Mouse (Mus musculus): Measurements from ENCODE around the gene Tpgs1. TPM values are rescaled to one million over a fixed set of nuclear protein-coding genes. Genes with fewer than 3 reads are reported as not detected.

Tpgs1 gene
- polyA plus RNA-seq, 1 experiment: 11.3 TPM

DNA sequence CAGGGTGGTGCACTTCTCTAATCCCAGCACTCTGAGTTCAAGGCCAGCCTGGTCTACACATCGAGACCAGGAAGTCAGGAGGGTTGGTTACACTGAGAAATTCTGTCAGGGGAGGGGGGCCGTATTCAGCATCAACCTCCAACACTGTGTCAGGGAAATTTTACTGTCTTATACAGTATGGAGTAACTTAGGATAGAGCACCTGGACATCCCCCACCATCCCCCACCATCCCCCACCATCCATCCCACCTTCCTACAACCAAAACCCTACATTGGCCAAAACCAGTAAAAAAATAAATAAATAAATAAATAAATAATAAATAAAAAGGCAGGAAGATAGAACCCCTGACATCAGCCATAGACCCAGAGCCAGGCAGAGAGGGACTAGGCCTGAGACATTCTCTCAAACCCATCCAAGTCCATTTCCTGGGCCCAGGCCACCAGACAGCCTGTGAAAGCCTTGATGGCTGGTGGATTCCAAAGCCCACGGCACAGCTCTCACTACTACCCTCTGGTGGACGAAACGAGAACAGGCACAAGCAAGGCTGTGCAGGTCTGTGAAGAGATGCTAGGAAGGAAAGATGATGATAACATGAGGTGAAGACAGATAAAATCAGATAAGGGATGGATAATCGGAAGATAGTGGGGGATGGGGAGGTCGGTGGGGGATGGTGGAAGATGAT, 20.0 kb upstream of the Tpgs1 start:
- Histone ChIP-seq H3K9ac (ENCODE audit: low read depth, poor library complexity, severe bottlenecking) (no peak overlapping the region), H3K4me3 (ENCODE audit: low read depth, low read length) (no peak overlapping the region), H3K9me3 (replicated peaks; ENCODE audit: control insufficient read depth, insufficient read depth, low read length, poor library complexity, severe bottlenecking) (no peaks in the 10 kb centered on the region), H3K27ac (ENCODE audit: insufficient read depth, low read length) (no peak overlapping the region), H3K27me3 (ENCODE audit: control insufficient read depth, insufficient read depth, low read length, poor library complexity, severe bottlenecking) (no peaks in the 10 kb centered on the region), H3K4me1 (ENCODE audit: control insufficient read depth, insufficient read depth, low read length) (no peaks in the 10 kb centered on the region), H3K36me3 (ENCODE audit: control insufficient read depth, insufficient read depth, low read length, poor library complexity, severe bottlenecking) (no peaks in the 10 kb centered on the region)
- TF ChIP-seq POLR2A (IDR thresholded peaks at IDR 0.05; ENCODE audit: insufficient read depth, low read length) (no peak), EP300 (IDR thresholded peaks at IDR 0.05; ENCODE audit: insufficient read depth, low read depth, low read length) (no peak), CTCF (IDR thresholded peaks at IDR 0.05; ENCODE audit: low read depth, low read length) (peak; percentile 97)

DNA sequence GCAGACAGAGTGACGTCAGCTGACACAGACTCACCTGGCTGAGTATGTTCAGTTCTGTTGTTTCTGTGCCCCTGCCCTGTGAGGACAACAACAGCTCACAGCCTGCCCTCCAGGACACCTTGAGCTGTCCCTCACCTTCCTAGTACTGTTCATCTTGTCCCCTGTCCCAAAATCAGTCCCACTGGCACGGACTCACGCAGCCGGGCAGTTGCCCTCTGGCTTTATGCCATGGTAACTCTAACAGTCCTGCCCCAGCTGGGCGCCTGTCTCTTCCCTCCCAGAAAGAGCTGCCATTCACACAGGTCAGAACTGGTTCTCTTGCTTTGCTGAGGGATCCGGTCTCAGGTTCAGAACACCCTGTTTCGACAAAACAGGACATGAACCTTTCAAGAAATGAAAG, 16.4 kb upstream of the Tpgs1 start:
- no peaks in the 10 kb centered on the region for H3K36me3 ChIP-seq (ENCODE audit: control insufficient read depth, insufficient read depth, low read length, poor library complexity, severe bottlenecking)
- no peak overlapping the region for H3K9ac ChIP-seq (ENCODE audit: low read depth, poor library complexity, severe bottlenecking)
- no peak for TF ChIP-seq EP300 (IDR thresholded peaks at IDR 0.05; ENCODE audit: insufficient read depth, low read depth, low read length)
- H3K27me3 ChIP-seq (ENCODE audit: control insufficient read depth, insufficient read depth, low read length, poor library complexity, severe bottlenecking): no peaks in the 10 kb centered on the region
- no peaks in the 10 kb centered on the region for H3K9me3 ChIP-seq (replicated peaks; ENCODE audit: control insufficient read depth, insufficient read depth, low read length, poor library complexity, severe bottlenecking)
- no peak overlapping the region for H3K27ac ChIP-seq (ENCODE audit: insufficient read depth, low read length)
- H3K4me1 ChIP-seq (ENCODE audit: control insufficient read depth, insufficient read depth, low read length): no peaks in the 10 kb centered on the region
- H3K4me3 ChIP-seq (ENCODE audit: low read depth, low read length): no peak overlapping the region

DNA sequence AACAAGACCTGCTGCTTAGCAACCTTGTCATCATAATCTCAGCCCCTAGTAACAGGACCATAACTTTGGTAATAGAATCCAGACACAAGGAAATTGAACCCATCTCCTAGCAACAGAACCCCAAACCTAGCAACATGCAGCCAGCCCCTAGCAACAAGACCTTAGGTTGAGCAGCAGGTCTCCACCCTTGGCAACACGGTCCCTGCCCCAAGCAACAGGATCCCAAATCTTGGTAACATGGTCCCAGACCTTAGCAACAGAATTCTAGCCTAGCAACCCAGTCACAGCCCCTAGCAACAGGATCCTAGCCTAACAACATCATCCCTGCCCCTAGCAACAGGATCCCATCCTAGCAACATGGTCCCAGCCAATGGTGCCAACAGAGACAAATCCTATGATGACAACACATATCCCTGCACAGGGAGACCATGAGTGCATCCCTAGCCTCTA, 14.2 kb upstream of the Tpgs1 start:
- no peaks in the 10 kb centered on the region for H3K27me3 ChIP-seq (ENCODE audit: control insufficient read depth, insufficient read depth, low read length, poor library complexity, severe bottlenecking)
- H3K9me3 ChIP-seq (replicated peaks; ENCODE audit: control insufficient read depth, insufficient read depth, low read length, poor library complexity, severe bottlenecking): no peaks in the 10 kb centered on the region
- H3K4me1 ChIP-seq (ENCODE audit: control insufficient read depth, insufficient read depth, low read length): no peaks in the 10 kb centered on the region
- no peak overlapping the region for H3K27ac ChIP-seq (ENCODE audit: insufficient read depth, low read length)
- H3K36me3 ChIP-seq (ENCODE audit: control insufficient read depth, insufficient read depth, low read length, poor library complexity, severe bottlenecking): no peaks in the 10 kb centered on the region
- TF ChIP-seq EP300 (IDR thresholded peaks at IDR 0.05; ENCODE audit: insufficient read depth, low read depth, low read length) (no peak), CTCF (IDR thresholded peaks at IDR 0.05; ENCODE audit: low read depth, low read length) (no peak), POLR2A (IDR thresholded peaks at IDR 0.05; ENCODE audit: insufficient read depth, low read length) (no peak)
- no peak overlapping the region for H3K9ac ChIP-seq (ENCODE audit: low read depth, poor library complexity, severe bottlenecking)
- H3K4me3 ChIP-seq (ENCODE audit: low read depth, low read length): no peak overlapping the region

DNA sequence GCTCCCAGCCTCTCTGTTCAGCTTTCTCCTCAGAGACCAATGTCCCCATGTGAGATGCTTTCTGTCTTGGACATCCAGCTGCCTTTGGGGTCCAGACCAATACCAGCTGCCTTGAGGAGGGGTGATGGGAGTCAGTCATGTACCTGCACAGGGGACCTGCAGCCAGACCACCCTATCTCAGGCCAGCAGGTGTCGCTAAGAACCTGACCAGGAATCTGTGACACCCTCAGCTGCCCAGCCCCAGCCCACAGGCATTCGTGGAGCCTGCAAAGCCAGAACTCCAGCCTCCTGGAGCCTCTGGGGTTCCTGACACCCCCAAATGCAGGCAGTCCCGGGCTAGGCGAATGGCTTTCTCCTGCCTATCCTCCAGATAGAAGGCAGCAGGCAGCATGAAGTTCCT, 10.3 kb upstream of the Tpgs1 start:
- TF ChIP-seq POLR2A (IDR thresholded peaks at IDR 0.05; ENCODE audit: insufficient read depth, low read length) (no peak), EP300 (IDR thresholded peaks at IDR 0.05; ENCODE audit: insufficient read depth, low read depth, low read length) (no peak), CTCF (IDR thresholded peaks at IDR 0.05; ENCODE audit: low read depth, low read length) (peak; percentile 90)
- Histone ChIP-seq H3K4me3 (ENCODE audit: low read depth, low read length) (no peak overlapping the region), H3K4me1 (ENCODE audit: control insufficient read depth, insufficient read depth, low read length) (peaks cover 4% of the 10 kb centered on the region), H3K27ac (ENCODE audit: insufficient read depth, low read length) (no peak overlapping the region), H3K36me3 (ENCODE audit: control insufficient read depth, insufficient read depth, low read length, poor library complexity, severe bottlenecking) (no peaks in the 10 kb centered on the region), H3K27me3 (ENCODE audit: control insufficient read depth, insufficient read depth, low read length, poor library complexity, severe bottlenecking) (no peaks in the 10 kb centered on the region), H3K9ac (ENCODE audit: low read depth, poor library complexity, severe bottlenecking) (no peak overlapping the region), H3K9me3 (replicated peaks; ENCODE audit: control insufficient read depth, insufficient read depth, low read length, poor library complexity, severe bottlenecking) (no peaks in the 10 kb centered on the region)

DNA sequence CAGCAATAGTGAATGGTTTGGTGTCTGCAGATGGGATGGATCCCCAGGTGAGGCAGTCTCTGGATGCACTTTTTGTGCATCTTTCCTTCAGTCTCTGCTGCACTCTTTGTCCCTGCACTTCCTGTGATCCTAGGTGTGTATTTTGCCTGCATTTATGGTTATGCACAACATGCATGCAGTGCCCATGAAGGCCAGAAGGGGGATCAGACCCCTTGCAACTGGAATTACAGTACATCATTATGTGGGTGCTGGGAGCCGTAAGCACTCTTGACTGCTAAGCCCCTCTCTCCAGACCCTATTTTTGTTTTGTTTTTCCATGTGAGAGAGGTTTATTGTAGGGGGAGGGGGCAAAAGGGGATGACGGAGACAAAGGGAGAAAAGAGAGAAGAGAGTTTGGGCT, 8.9 kb upstream of the Tpgs1 start:
- H3K27ac ChIP-seq (ENCODE audit: insufficient read depth, low read length): no peak overlapping the region
- peaks cover 4% of the 10 kb centered on the region for H3K4me1 ChIP-seq (ENCODE audit: control insufficient read depth, insufficient read depth, low read length)
- no peaks in the 10 kb centered on the region for H3K9me3 ChIP-seq (replicated peaks; ENCODE audit: control insufficient read depth, insufficient read depth, low read length, poor library complexity, severe bottlenecking)
- H3K27me3 ChIP-seq (ENCODE audit: control insufficient read depth, insufficient read depth, low read length, poor library complexity, severe bottlenecking): no peaks in the 10 kb centered on the region
- H3K9ac ChIP-seq (ENCODE audit: low read depth, poor library complexity, severe bottlenecking): no peak overlapping the region
- TF ChIP-seq EP300 (IDR thresholded peaks at IDR 0.05; ENCODE audit: insufficient read depth, low read depth, low read length) (no peak), POLR2A (IDR thresholded peaks at IDR 0.05; ENCODE audit: insufficient read depth, low read length) (no peak), CTCF (IDR thresholded peaks at IDR 0.05; ENCODE audit: low read depth, low read length) (no peak)
- no peak overlapping the region for H3K4me3 ChIP-seq (ENCODE audit: low read depth, low read length)
- no peaks in the 10 kb centered on the region for H3K36me3 ChIP-seq (ENCODE audit: control insufficient read depth, insufficient read depth, low read length, poor library complexity, severe bottlenecking)

DNA sequence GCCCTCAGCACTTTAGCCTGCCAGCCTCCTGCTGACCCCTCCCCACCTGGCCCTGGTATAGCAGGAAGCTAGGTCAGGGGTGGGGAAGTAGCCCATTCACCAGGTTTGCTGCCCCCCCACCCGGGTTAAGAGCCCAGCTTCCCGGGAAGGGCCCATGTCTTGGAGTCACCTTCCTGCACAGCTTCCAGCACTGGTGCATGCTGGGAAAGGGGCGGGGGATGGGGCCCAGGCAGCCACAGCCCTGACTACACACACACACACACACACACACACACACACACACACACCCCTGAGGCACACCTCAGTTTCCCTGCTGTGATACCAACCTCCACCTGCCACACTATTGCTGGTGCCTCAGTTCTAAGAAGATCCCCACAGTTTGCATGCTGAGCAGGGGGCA, 7.3 kb upstream of the Tpgs1 start:
- H3K4me3 ChIP-seq (ENCODE audit: low read depth, low read length): peak overlapping the region; percentile 38
- H3K9ac ChIP-seq (ENCODE audit: low read depth, poor library complexity, severe bottlenecking): no peak overlapping the region

More for the DNA sequence above, 7.3 kb upstream of the Tpgs1 start:
- no peak for TF ChIP-seq CTCF (IDR thresholded peaks at IDR 0.05; ENCODE audit: low read depth, low read length)
- 0 out of 2 replicates have a peak, but pooled peaks have one; percentile 33 for TF ChIP-seq EP300 (IDR thresholded peaks at IDR 0.05; ENCODE audit: insufficient read depth, low read depth, low read length)
- H3K4me1 ChIP-seq (ENCODE audit: control insufficient read depth, insufficient read depth, low read length): peaks cover 4% of the 10 kb centered on the region
- H3K9me3 ChIP-seq (replicated peaks; ENCODE audit: control insufficient read depth, insufficient read depth, low read length, poor library complexity, severe bottlenecking): no peaks in the 10 kb centered on the region
- H3K27me3 ChIP-seq (ENCODE audit: control insufficient read depth, insufficient read depth, low read length, poor library complexity, severe bottlenecking): no peaks in the 10 kb centered on the region
- no peaks in the 10 kb centered on the region for H3K36me3 ChIP-seq (ENCODE audit: control insufficient read depth, insufficient read depth, low read length, poor library complexity, severe bottlenecking)
- H3K27ac ChIP-seq (ENCODE audit: insufficient read depth, low read length): peak overlapping the region; percentile 34; the same call in 1 of the 2 replicates

All from ES-Bruce4 (cell line).